Mouse (Mus musculus) activated CD4-positive, CD25-positive, alpha-beta regulatory T cell, adult 9 weeks (primary cell): ENCODE measurements around the gene Tomm34. TPM values are rescaled to one million over a fixed set of nuclear protein-coding genes. Genes with fewer than 3 reads are reported as not detected.

Source experiments
- polyA plus RNA-seq: library from polyadenylated mRNA; unstranded; fragments of 100-300 nt; shearing (Covaris generic); gene quantifications from one replicate; pipeline ENCODE4 v1.2.1, GENCODE M21; 2017

Gene Tomm34
- 147 TPM for polyA plus RNA-seq

GRCm38 (mm10) chr2:164070765-164071436, at the start of gene Tomm34:
Gene Tomm34, minus strand, starts transcription at chr2:164071169.

GRCm38 (mm10) chr2:164070142-164070764, 716 bp downstream of the Tomm34 start, which contains the start of gene Stk4:
Gene Stk4, plus strand, starts transcription at chr2:164070322.

GRCm38 (mm10) chr2:164025150-164025549, 45.8 kb downstream of the Tomm34 start, which contains the start of gene Pabpc1l:
Gene Pabpc1l, plus strand, starts transcription at chr2:164025450.

Other genes starting within 250 kb of the Tomm34 start
- gene Kcnk15, start 217.5 kb downstream of the Tomm34 start, polyA plus RNA-seq = not detected
- gene Rims4, start 152.5 kb downstream of the Tomm34 start, polyA plus RNA-seq = not detected
- gene Ywhab, start 76.2 kb downstream of the Tomm34 start, polyA plus RNA-seq = 89.5 TPM
- gene Pabpc1l, start 45.7 kb downstream of the Tomm34 start, polyA plus RNA-seq = 4.6 TPM
- gene Stk4, start 847 bp downstream of the Tomm34 start, polyA plus RNA-seq = 309 TPM
- not detected for gene Kcns1, start 99.9 kb upstream of the Tomm34 start, polyA plus RNA-seq
- not detected for gene Wfdc5, start 111.6 kb upstream of the Tomm34 start, polyA plus RNA-seq
- not detected for gene Wfdc12, start 119.4 kb upstream of the Tomm34 start, polyA plus RNA-seq
- not detected for gene Wfdc15a, start 129.0 kb upstream of the Tomm34 start, polyA plus RNA-seq
- not detected for gene Wfdc15b, start 150.5 kb upstream of the Tomm34 start, polyA plus RNA-seq
- not detected for gene Svs2, start 167.3 kb upstream of the Tomm34 start, polyA plus RNA-seq
- gene Svs3b, start 185.5 kb upstream of the Tomm34 start, polyA plus RNA-seq = not detected
- gene Svs4, start 207.3 kb upstream of the Tomm34 start, polyA plus RNA-seq = not detected
- gene Svs3a, start 218.1 kb upstream of the Tomm34 start, polyA plus RNA-seq = not detected
- gene Svs6, start 245.6 kb upstream of the Tomm34 start, polyA plus RNA-seq = not detected